Mouse (Mus musculus) T-helper 17 cell (primary cell): ENCODE results near the gene Ano2.

ENCODE experiments used
- in situ Hi-C, 2 experiments: fragments of 300-600 bp; cut with MboI, MseI; formaldehyde crosslinking; loops; 1 replicate in 1 of 2; 2 replicates in 1 of 2; pipeline ENCODE4 v1.15.1; 2025; ENCODE audit warnings: high pct_unique_total_duplicates in 2 of 2

The Ano2 gene

DNA sequence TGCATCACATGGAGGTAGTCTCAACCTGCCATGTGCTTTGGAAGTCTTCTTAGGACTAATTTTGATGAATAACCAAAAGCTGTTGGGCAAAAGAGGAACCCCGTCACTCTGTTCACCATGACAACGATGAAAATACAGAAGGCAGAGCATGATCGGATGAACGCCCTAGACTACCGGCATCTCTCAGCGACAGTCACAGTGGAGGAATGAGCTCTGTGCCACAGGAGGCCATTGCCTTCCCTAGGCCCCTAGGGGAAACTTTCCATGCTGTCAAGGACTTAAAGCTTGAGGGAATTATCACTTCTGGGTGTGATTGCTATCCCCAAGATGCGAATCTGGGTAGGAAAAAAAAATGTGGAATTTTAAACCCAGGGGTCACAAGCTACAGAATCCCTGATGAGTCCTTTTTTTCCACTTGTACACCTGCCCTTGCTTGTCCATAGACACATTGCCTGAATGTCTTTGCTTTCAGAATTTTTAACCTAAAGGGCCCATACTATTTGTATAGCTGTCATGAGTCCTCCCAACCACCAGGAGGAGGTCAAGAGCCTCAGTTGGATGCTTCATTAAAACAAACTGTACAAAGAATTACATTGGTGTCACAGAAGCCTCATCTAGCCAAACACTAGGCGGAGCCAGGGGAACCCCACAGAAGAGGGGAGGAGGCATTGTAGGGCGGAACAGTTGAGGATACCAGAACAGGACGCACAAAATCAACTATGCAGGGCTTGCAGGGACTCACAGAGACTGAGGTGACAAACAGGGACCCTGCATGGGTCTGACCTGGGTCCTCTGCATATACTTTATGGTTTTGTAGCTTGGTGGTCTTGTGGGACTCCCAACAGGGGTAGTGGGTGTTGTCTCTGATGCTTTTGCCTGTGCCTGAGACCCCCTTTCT, 53.2 kb downstream of the Ano2 start:
- in situ Hi-C loops, result no loop called here

DNA sequence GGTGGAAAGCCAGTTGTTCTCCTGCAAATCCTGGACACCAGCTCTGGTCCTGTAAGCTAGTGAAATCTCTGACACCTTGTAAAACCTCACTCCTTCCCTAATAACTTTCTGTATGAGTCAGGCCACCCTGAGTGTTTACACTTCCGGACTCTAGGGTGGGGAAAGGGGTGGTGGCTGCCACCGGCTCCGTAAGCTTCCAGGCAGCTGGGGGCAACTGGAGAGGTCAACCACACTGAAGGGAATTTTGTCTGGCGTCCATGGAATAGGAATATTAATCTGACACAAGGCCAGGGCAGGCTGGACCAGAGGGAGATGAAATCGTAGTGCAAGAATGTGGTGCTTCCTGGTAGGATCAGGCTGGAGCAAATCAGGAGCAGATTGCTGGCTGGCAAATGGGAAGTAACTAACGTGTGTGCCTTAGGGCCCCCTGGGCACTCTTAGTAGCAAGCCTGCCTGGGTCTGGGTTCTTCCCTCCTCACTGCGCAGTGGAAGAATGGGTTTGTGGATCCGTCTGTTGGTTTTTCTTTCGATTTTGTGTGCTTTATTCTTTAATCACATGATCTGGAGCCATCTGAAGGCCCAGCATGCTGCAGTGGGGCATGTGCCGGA, 57.2 kb downstream of the Ano2 start:
- in situ Hi-C loops, result no loop called here

DNA sequence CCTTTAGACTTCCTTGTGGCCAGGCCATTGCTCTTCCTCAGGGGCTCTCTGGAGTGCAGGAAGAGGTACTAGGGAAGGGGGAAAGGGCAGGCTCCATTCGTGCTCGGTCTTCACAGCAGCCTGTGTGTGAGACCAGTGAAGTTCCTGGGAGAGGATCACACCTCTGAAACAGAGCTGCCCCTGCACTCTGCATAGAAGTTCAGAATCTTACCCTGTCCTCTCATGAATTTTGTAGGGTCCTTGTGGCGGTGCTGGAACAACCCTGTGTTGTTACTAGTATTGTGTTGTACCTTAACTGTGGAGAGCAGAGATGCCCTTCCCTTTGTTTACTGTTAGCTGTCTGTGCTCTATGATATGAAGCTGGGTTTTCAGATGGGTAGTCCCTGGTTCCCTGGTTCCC, 58.4 kb downstream of the Ano2 start:
- in situ Hi-C loops, result no loop called here

DNA sequence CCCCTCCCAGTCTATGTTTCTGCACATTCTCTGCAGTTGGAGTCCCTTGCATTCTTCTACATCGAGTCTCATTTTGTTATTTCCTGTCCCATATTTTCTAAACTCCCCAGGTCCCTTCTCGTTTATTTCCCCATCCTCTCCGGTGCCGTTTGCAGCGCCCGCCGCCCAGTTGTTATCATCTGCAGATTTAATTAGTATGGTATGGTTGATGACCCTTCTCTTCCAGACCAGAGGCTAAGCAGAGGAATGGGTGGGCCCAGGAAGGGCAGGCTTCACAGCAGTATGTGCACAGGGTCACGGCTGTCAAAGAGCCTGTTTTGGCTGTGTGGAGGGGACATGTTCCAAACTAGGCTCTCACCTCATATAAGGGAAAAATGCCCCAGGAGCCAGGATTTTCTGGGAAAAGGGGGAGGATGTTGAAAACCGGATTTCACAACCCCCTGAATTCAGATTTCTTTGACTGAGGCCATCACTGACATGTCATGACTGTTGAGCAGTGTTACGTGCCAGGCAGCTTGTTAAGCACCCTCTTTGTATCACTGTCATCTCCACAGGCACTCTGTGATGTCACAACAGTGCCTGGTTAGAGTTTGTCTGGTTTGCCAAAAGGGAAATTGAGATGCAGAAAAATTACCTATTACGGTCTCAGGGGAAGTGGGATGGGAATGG, 72.8 kb downstream of the Ano2 start:
- in situ Hi-C loops, result no loop called here

DNA sequence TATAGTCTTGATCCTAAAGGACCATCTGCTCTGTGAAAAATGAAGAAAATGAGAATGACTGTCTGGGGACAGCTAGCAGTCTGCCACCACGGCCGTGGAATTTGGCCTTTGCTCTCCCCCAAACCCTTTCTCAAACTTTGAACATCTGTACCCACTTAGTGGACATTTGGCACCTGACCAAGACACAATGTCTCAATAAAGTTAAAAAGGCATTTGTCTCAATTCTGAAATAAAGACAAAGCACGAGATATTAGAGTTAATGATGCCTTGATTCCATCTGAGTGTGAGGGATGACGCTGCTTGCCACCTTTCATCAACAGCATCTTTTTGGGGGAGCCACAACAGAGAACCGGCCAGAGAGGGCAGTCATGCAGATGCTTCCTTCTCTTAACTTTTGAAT, 83.0 kb downstream of the Ano2 start:
- in situ Hi-C loops, result no loop called here

DNA sequence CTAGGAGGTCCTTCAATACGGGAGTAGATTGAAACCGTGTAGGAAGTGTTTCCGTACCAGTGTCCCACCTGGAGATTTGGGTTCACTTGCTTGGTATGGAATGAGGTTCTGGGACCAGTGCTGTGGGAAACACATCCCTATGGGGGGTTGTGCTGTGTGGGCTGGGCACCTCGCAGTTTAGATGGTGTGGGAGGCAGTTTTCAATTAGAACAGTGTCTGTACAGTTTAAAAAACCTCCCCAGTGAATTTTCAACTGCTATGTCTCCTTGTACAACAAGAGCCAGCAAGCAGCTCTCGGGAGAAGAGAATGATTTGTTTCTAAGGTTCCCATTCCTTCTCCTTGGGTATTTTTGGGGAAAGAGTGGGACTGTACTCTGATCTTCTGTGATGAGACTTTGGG, 86.1 kb downstream of the Ano2 start:
- in situ Hi-C loops, result no loop called here

DNA sequence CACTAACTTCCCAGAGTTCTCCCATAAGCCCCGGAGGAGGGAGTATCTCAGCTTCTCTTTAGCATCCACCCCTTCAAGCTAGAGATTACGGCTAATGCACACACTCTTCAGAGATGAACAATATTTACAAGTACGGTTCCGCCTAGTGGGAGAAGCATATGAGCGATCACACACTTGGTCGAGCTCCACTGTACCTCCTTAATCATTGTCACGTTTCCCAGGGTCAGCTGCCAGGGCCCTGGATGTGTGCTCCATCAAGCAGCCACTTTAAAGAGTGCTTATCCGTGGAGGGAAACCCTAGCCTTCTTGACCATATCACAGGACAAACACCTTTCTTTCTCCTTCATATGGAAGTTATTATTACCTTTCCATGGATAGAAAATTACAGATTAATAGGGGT, 112.7 kb downstream of the Ano2 start:
- in situ Hi-C loops, result no loop called here

DNA sequence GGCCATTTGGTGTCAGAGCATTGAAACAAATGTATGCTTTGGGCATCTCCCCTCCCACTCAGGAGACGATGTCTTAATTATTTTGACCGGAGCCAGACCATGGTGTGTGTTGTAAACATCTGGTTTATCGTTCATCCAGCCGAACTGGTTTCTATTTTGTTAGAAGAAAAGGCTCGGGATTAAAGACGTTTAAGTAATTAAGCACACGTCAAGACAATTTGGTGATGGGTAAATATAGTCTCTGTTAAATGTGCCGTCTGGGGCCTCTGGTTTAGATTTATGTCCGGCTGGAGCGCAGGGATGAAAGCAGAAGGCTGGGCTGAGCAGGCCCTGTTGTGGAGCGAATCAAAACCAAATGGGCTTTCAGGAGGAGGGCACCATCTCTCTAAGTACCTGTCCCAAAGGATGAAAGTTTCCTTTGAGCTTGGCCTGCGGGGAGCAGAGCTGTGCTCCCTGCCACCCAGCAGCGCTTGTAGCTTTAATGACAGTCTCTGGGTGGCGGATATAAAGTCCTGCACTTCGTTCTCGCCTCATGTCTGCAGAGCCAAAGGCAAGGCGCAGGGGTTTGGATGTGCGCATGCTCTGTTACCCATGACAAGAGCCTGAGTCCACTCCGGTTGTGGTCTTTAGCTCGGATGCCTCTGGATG, 113.3 kb downstream of the Ano2 start:
- in situ Hi-C loops, result no loop called here

DNA sequence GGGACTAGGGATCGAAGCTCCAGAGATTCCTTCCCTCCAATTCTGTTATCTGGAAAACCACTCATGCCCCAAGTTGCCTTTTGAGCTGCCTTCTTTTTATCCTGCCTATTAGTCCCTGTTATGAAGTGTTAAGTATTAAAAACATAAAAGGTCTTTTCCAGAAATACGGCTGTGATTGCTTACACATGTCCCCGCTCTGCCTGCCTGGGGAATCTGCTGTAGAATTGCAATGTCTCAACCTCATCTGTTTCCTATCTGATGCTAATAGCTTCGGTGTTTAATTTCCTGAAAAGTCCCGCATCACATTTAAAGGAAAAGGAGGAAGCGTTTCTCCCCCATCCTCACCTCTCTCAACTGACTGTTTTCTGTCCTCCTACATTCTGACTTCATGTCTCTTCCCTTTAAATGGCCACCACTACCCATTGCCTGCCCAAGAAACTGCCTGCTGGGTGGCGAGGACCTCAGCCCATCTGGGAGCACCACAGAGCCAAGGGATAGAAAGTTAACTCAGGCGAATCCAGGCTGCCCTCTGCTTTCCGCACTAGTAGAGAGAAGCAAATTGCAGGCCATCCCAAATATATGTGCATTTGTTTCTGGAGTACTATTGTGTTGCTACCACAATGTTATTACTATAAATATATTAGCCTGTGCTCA, 118.9 kb downstream of the Ano2 start:
- in situ Hi-C loops, result no loop called here

DNA sequence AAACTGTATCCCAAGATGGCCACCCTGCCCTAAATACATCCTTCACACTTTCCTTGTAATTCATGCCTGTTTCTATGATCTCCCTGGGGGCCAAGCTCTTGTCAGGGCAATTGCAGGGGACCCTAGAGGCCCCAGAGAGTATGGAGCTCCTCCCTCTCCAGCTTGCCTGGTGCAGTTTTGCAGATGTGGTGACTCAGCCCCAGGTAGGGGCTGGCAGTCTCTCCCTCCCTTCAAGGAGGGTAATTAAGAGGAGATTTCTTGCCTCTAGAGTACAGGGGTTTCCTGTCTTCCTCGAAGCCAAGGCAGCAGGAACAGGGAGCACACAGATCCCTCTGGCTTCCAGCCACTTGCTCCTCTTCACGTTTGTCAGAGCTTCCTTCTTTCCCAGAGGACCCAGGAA, 121.2 kb downstream of the Ano2 start:
- in situ Hi-C loops, result no loop called here

DNA sequence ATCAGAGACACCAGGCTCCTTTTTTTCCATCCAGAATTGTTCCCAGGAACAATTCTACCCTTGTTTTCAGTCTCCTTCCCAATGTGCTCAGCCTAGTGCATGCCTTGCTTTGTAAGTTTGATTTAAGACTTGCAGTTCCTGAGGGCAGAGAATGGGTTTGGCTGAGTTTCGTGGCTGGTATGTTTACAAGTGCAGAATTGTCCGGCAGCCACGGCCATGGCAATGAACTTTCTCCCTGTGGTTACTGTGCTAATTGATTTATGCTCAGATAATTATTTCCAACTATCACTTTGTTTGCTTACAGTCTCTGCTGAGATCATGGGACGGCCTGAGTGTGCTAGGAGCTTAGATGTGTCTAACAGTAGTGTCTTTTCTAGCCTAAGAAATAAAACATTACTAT, 147.9 kb downstream of the Ano2 start:
- in situ Hi-C loops, result no loop called here

DNA sequence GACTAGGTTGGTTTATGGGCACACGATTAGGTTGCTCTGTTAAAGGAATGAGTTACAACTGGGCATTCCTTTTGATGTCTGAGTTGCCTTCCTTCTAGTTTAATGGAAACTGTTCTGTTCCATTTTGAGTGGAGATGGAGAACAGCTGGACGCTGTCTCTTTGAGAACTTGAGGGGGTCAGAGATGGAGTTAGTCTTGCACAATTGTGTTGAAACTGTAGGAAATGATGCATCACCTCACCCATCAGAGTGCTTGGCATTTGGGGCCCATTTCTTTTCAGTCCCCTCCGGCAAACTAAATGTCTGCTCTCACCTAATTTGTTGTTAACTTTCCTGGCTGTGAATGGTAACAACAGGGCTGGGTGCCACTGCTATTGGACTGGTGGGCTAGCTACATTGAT, 151.1 kb downstream of the Ano2 start:
- in situ Hi-C loops, result no loop called here

DNA sequence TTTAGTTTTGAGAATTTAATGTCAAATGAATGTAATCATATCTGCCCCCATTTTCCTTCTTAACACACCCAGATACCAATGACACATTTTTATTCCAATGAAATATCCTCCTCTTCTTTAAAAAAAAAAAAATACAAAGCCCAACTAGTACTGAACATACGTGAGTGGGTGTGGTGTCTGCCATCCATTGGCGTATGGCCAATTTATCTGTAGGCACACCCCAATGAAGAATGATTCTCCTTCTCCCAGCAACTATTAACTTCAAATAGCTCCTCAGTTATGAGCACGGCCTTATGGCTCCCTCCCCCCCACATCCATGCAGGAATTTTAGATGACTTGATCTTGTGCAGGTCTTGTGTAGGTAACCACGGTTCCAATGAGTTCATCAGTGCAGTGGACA, 161.0 kb downstream of the Ano2 start:
- in situ Hi-C loops, result no loop called here

DNA sequence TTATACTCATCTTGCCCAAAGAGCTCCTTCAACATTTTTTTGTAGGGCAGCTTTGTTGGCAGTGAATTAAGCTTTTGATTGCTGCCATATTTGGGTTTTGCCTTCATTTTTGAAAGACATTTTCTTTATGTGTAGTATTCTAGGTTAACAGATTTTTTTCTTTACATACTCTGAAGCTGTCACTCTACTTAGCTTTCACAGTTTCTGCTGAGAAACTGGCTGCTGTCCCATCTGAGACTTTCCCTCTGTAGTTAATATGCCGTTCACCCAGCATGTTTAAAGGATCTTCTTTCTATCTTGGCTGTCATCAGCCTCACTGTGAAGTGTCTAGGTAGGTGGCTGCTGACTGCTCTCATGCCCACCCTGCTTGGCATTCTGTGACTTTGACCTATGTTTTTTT, 168.1 kb downstream of the Ano2 start:
- in situ Hi-C loops, result no loop called here

DNA sequence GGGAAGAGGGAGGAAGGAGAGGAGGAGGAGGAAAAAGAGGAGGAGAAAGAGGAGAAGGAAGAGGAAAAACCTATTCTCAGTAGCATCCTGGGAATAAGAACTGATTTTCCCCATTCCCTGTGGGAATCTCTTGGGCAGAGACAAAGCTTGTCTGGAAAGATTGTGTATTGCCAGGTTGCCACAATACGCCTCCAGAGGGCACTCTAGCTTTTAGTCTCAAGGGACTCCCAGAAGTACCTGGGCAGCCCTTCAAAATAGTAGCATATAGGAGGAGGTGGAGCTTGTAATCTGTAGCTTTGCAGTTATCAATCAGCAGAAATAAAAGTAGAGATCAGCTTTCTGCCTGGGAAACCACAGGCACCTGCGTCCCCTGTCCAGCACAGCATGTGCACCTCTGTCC, 178.3 kb downstream of the Ano2 start:
- in situ Hi-C loops, result no loop called here

DNA sequence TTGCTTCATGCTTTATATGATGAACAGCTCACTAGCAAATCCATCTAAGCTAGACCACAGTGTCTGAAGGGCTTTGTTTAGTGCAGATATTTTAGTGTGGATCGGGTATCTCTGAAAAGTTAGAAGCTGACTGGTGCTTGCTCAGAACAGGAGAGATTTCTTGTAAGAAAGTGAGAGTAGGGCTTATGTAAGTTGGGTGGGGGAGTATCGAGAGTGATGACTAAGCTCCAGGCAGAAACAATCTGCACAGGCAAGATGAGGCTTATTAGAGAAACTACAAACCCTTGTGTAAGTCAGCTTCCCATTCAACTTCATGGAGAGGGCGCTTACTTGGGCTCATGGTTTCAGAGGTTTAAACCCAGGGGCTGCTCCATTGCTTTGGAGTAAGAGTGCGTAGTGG, 181.3 kb downstream of the Ano2 start:
- in situ Hi-C loops, result no loop called here

DNA sequence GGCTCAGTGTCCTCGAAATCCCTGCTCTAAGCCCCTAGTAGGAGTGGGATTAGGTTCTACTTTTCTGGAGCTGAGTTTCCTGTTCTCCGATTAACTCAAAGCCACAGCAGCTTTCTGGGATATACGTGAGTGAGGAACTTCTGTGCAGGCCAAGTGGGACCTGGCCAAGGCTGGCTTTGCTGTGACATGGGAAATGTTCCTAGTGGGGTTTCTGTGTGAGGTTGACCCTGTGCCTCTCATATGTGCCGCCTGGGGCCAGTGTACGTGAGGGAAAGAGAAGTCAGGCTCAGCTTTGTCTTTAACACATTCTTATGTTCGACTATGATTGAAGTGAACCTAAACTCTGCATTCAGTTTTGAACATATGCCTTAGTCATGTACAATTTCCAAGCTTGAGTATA, 184.5 kb downstream of the Ano2 start:
- in situ Hi-C loops, result no loop called here

DNA sequence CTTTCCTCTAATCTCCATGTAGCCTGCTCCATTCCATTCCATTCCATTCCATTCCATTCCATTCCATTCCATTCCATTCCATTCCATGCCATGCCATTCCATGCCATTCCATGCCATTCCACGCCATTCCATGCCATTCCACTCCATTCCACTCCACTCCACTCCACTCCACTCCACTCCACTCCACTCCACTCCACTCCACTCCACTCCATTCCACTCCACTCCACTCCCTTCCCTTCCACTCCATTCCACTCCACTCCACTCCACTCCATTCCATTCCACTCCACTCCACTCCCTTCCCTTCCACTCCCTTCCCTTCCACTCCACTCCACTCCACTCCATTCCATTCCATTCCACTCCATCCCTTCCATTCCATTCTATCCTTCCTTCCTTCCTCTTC, 186.7 kb downstream of the Ano2 start:
- in situ Hi-C loops, result no loop called here

DNA sequence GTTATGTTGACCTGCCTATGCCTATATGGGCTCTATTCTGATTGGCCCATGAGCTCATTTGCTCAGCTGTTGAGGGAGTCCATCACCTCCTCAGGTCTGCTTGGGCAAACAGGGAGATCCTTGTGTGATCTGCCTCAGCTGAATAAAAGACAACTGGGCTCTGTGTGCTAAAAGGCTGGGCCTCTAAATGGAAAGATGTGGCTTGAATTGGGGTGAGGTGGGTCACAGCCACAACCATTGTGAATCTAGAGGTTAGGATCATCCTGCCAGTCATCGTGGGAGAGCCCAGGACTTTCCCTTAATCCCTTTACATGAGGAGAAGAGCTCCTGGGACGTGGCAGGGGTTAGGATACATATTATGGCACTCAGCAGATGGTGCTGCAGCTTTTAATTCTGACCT, 188.5 kb downstream of the Ano2 start:
- in situ Hi-C loops, result no loop called here

DNA sequence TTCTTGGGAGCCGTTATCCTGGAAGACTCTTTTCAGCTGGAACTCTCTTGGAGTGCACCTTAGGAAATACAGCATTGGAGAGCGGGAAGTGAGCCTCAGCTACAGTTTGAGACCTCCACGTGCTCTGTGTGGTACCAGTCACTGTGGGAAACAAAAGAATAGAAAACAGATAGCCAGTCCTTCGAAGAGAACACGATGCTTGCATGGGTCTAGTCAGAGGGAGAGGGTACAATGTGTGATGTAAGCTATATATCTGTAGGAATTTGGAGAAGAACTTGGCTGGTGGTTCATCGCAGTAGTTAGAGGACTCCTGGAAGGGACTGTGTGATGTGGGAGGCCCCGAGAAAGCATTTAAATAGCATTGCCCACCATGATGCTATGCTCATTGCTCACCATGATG, 189.1 kb downstream of the Ano2 start:
- in situ Hi-C loops, result no loop called here

DNA sequence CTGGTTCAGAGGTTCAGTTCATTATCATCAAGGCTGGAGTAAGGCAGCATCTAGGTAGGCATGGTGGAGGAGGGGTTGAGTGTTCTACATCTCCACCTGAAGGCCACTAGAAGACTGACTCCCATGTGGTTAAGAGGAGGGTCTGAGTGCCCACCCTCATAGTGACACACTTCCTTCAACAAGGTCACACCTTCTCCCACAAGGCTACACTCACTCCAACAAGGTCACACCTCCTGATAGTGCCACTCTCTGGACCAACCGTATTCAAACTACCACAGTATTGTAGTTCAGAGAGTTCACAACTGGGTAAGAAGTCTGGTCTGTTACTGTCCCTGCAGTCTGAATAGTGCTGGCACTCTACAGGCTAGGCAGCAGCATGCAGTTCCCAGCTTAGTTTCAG, 198.4 kb downstream of the Ano2 start:
- in situ Hi-C loops, result no loop called here

DNA sequence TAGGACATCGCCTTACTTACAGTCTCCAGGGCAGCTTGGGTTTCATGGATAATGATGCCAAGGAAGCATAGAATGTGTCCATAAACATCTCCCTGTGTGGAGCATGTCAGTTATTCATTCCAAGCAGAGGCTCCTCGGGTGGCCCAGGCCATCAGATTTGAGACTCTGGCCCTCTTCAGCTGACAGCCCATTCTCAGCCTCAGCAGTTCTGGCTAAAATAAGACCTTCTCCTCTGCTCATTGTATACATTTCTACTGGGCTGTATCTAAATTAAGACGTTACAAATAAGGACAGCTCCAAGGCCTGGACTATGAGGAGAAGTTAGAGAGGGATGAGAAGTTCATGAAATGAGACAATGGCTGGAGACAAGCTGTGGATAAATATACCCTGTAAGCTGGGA, 204.1 kb downstream of the Ano2 start:
- in situ Hi-C loops, result no loop called here
